Mouse (Mus musculus) C2C12 (cell line): ENCODE results near the gene Ddah2.

Experiments
- CEBPB ChIP-seq: IDR thresholded peaks from one replicate; pipeline ENCODE4 v1.6.1; 2011; ENCODE audit warnings: low read depth, mild to moderate bottlenecking, control low read depth, moderate library complexity
- CTCF ChIP-seq: IDR thresholded peaks from one replicate; pipeline ENCODE4 v1.5.1; 2011; ENCODE audit not compliant: control insufficient read depth, insufficient read depth, insufficient read length
- MAX ChIP-seq: IDR thresholded peaks from one replicate; pipeline ENCODE4 v1.6.1; 2011; ENCODE audit warnings: mild to moderate bottlenecking, control low read depth
- MYOG ChIP-seq: IDR thresholded peaks from one replicate; pipeline ENCODE4 v1.6.1; 2011; ENCODE audit not compliant: control insufficient read depth, insufficient read length; ENCODE audit errors: extremely low read depth
- USF1 ChIP-seq: IDR thresholded peaks from one replicate; pipeline ENCODE4 v1.6.1; 2011; ENCODE audit warnings: low read depth, mild to moderate bottlenecking, control low read depth, moderate library complexity

DNA sequence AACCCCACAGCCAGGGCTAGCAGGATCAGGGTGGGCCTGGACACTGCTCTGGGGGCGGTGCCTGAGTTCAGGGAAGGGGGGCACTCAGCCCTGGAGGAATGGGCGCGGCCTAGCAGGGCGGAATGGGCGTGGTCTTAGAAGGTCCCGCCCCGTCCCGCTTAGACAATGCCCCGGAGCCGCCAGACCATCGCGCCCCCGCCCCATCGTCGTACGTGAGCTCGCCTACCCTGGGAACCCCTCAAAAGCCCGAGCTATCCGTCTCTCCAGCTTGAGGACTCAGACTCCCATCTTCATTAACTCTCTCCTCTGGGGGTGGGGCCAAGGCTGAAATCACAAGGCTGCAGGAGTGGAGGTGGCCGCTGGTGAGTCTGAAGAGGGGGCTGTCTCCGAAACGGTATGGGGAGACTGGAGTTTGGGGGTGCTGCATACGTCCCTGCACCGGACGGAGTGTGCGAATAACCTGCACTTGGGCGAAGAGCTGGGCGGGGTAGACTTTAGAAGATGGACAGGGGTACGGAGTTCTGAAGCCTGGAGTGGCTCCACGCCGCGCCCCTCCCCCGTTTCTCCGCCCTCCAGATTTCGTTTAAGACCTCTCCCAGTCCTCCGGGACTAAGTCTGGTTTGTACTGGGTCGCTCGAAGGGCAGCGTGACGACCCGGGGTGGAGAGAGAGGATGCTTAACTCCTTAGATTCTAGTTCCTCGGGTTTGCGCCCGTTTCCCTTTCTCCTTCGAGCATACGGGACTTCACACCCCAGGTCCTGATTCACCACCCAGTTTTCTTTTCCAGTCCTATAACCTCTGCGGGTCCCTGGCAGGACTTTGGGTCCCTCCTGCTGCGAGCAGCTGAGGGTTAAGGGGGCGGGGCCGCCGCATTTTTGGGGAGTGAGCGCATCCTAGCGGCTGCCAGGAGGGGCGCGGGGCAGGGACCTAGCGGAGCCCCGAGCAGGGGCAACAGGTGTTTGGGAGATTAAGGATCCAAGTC is at the start of gene Ddah2:
- TF ChIP-seq CTCF (peak; percentile 78), USF1 (no peak), CEBPB (no peak), MAX (no peak), MYOG (no peak)
